Mouse (Mus musculus) liver, embryonic 11.5 days (tissue): ENCODE measurements at regions not wholly inside any gene's neighbourhood (a gene's known extent, or its start where the extent isn't known, plus 50 kb on each side); places are given as distances from the start of the nearest gene placed in this dataset.
"Not testable (repeated sequence)": the region's sequence is repeated elsewhere in the genome, so short reads cannot be mapped to it uniquely, and the experiment has no call there.

Experiments
- ATAC-seq: fragments of 200-750 bp; cut with Nextera tagmentation; replicated peaks from 2 replicates; pipeline ENCODE4 v1.8.0; 2017; ENCODE audit warnings: moderate number of reproducible peaks, mild to moderate bottlenecking, moderate TSS enrichment, moderate library complexity; ENCODE audit not compliant: low FRiP score
- DNase-seq: peaks from one replicate; pipeline ENCODE4 v3.0.0-alpha.2; 2017; ENCODE audit warnings: low spot score
- H3K27ac ChIP-seq: fragments of 300-500 bp; sonication (generic); 2 replicates; pipeline ENCODE4 v1.5.1; 2014; ENCODE audit warnings: mild to moderate bottlenecking, low read depth, low read length, control low read depth
- H3K27me3 ChIP-seq: fragments of 300-500 bp; sonication (generic); replicated peaks from 2 replicates; pipeline ENCODE4 v1.6.1; 2014; ENCODE audit warnings: low read length, mixed read lengths; ENCODE audit not compliant: control insufficient read depth, insufficient read depth
- H3K36me3 ChIP-seq: fragments of 300-500 bp; sonication (generic); 2 replicates; pipeline ENCODE4 v1.6.1; 2014; ENCODE audit warnings: mild to moderate bottlenecking, low read length, moderate library complexity, mixed read lengths; ENCODE audit not compliant: control insufficient read depth, insufficient read depth
- H3K4me1 ChIP-seq: fragments of 300-500 bp; sonication (generic); replicated peaks from 2 replicates; pipeline ENCODE4 v1.6.1; 2014; ENCODE audit warnings: low read length, mixed read lengths; ENCODE audit not compliant: control insufficient read depth, insufficient read depth
- H3K4me2 ChIP-seq: fragments of 300-500 bp; sonication (generic); 2 replicates; pipeline ENCODE4 v1.6.1; 2014; ENCODE audit warnings: mild to moderate bottlenecking, control low read depth, moderate library complexity
- H3K4me3 ChIP-seq: fragments of 300-500 bp; sonication (generic); 2 replicates; pipeline ENCODE4 v1.5.1; 2014; ENCODE audit warnings: low read depth, low read length, control low read depth
- H3K9ac ChIP-seq: fragments of 300-500 bp; sonication (generic); 2 replicates; pipeline ENCODE4 v1.6.1; 2014; ENCODE audit warnings: low read depth, low read length, control low read depth
- H3K9me3 ChIP-seq: fragments of 300-500 bp; sonication (generic); 2 replicates; pipeline ENCODE4 v1.6.1; 2016; ENCODE audit warnings: low read length, inconsistent platforms, mixed read lengths; ENCODE audit not compliant: control insufficient read depth
- WGBS: fragments of 180-500 bp; shearing (Covaris S2); extraction: QIAGEN DNeasy Blood & Tissue Kit; methylation state at CpG from one replicate; pipeline ENCODE4 v1.1.7; 2014; 5-methylcytosine and 5-hydroxymethylcytosine counted together

GRCm38 (mm10) chr11:40469080-40469705, 225.8 kb downstream of the Mat2b start:
- DNase-seq: no peak
- no peak for ATAC-seq
- no peaks in the 10 kb centered on the region for H3K27me3 ChIP-seq

GRCm38 (mm10) chr11:40456571-40456970, 238.4 kb downstream of the Mat2b start:
- H3K27me3 ChIP-seq: no peaks in the 10 kb centered on the region
- no peak overlapping the region for H3K9ac ChIP-seq
- no peaks in the 10 kb centered on the region for H3K36me3 ChIP-seq
- no peak for ATAC-seq
- no peaks in the 10 kb centered on the region for H3K4me1 ChIP-seq
- H3K4me3 ChIP-seq: no peak overlapping the region
- no peak overlapping the region for H3K27ac ChIP-seq
- no peaks in the 10 kb centered on the region for H3K9me3 ChIP-seq
- no peak overlapping the region for H3K4me2 ChIP-seq
- DNase-seq: no peak
- 81% methylated on average over 6 of the region's 6 CpGs for WGBS

More at GRCm38 (mm10) chr11:40469080-40469705, 225.8 kb downstream of the Mat2b start:
- Histone ChIP-seq H3K4me1 (no peaks in the 10 kb centered on the region), H3K4me2 (no peak overlapping the region), H3K27ac (no peak overlapping the region), H3K4me3 (no peak overlapping the region), H3K36me3 (no peaks in the 10 kb centered on the region), H3K9ac (no peak overlapping the region), H3K9me3 (no peaks in the 10 kb centered on the region)
- WGBS: 38% methylated on average over 6 of the region's 6 CpGs

GRCm38 (mm10) chr11:40454994-40455393, 240.0 kb downstream of the Mat2b start:
- not testable (repeated sequence) for H3K9me3 ChIP-seq, ATAC-seq, H3K4me2 ChIP-seq, H3K36me3 ChIP-seq, DNase-seq, H3K9ac ChIP-seq, H3K4me1 ChIP-seq, H3K27me3 ChIP-seq, H3K27ac ChIP-seq, H3K4me3 ChIP-seq

GRCm38 (mm10) chr11:40446846-40447245, 248.2 kb downstream of the Mat2b start:
- no peaks in the 10 kb centered on the region for H3K27me3 ChIP-seq
- ATAC-seq: no peak
- H3K9me3 ChIP-seq: no peaks in the 10 kb centered on the region
- H3K4me3 ChIP-seq: no peak overlapping the region
- H3K4me2 ChIP-seq: no peak overlapping the region
- H3K9ac ChIP-seq: no peak overlapping the region
- WGBS: 76% methylated on average over 2 of the region's 2 CpGs
- H3K4me1 ChIP-seq: no peaks in the 10 kb centered on the region
- no peak overlapping the region for H3K27ac ChIP-seq
- no peaks in the 10 kb centered on the region for H3K36me3 ChIP-seq
- no peak for DNase-seq

- Histone ChIP-seq H3K4me3 (no peak overlapping the region), H3K4me2 (no peak overlapping the region), H3K27me3 (no peaks in the 10 kb centered on the region), H3K36me3 (no peaks in the 10 kb centered on the region), H3K9me3 (no peaks in the 10 kb centered on the region), H3K9ac (no peak overlapping the region), H3K4me1 (no peaks in the 10 kb centered on the region), H3K27ac (no peak overlapping the region)
- no peak for DNase-seq
- no peak for ATAC-seq
- 80% methylated on average over 1 of the region's 1 CpGs for WGBS
Measured at GRCm38 (mm10) chr11:40434002-40434401, 261.0 kb downstream of the Mat2b start.

GRCm38 (mm10) chr11:40428858-40429257, 266.1 kb downstream of the Mat2b start:
- Histone ChIP-seq H3K36me3 (no peaks in the 10 kb centered on the region), H3K9me3 (no peaks in the 10 kb centered on the region), H3K4me3 (no peak overlapping the region), H3K27me3 (no peaks in the 10 kb centered on the region), H3K4me1 (no peaks in the 10 kb centered on the region), H3K27ac (no peak overlapping the region), H3K9ac (no peak overlapping the region), H3K4me2 (no peak overlapping the region)
- no peak for ATAC-seq
- WGBS: 56% methylated on average over 2 of the region's 2 CpGs
- DNase-seq: no peak

GRCm38 (mm10) chr11:40424316-40424715, 270.7 kb downstream of the Mat2b start:
- Histone ChIP-seq H3K9ac (no peak overlapping the region), H3K9me3 (no peaks in the 10 kb centered on the region), H3K27ac (no peak overlapping the region), H3K4me3 (no peak overlapping the region), H3K4me1 (no peaks in the 10 kb centered on the region), H3K4me2 (no peak overlapping the region), H3K36me3 (no peaks in the 10 kb centered on the region), H3K27me3 (no peaks in the 10 kb centered on the region)
- DNase-seq (no peak), ATAC-seq (no peak)
- WGBS: 76% methylated on average over 3 of the region's 3 CpGs

GRCm38 (mm10) chr11:40407571-40407970, 287.4 kb downstream of the Mat2b start:
- Histone ChIP-seq H3K4me3 (no peak overlapping the region), H3K4me2 (no peak overlapping the region), H3K9ac (no peak overlapping the region), H3K9me3 (no peaks in the 10 kb centered on the region), H3K27ac (no peak overlapping the region), H3K27me3 (no peaks in the 10 kb centered on the region), H3K4me1 (no peaks in the 10 kb centered on the region), H3K36me3 (no peaks in the 10 kb centered on the region)
- ATAC-seq (no peak), DNase-seq (no peak)

GRCm38 (mm10) chr11:40402249-40402648, 292.8 kb downstream of the Mat2b start:
- no peaks in the 10 kb centered on the region for H3K9me3 ChIP-seq
- H3K9ac ChIP-seq: no peak overlapping the region
- H3K27me3 ChIP-seq: no peaks in the 10 kb centered on the region
- H3K4me3 ChIP-seq: no peak overlapping the region
- DNase-seq: no peak
- peak; percentile 45; the same call in 1 of the 2 replicates for ATAC-seq
- no peaks in the 10 kb centered on the region for H3K4me1 ChIP-seq
- no peaks in the 10 kb centered on the region for H3K36me3 ChIP-seq
- H3K4me2 ChIP-seq: no peak overlapping the region
- H3K27ac ChIP-seq: no peak overlapping the region
- 42% methylated on average over 1 of the region's 1 CpGs for WGBS
